Mouse (Mus musculus): ENCODE measurements at regions not wholly inside any gene's neighbourhood (a gene's known extent, or its start where the extent isn't known, plus 50 kb on each side); places are given as distances from the start of the nearest gene placed in this dataset.

DNA sequence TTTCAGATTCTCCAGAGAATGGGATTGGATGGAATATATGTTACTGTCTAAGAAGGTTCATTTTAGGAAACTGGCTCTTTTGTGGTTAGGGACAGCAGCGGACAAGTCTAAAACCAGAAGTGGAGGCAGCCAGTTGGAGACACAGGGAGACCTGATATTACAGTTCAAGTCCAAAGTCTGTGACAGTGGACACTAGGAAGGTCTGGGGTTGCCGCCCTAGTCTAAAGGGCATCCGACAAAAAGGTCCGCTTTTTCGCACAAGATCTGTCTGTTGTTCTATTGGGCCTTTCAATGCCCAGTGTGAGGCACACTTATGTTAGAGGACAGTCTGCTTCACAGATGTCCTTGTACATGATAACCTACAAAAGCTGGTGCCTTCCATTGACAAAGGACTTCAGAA lies 152.9 kb upstream of the Mpped2 start:
- DNase-seq (ENCODE audit: low spot score): no peak

DNA sequence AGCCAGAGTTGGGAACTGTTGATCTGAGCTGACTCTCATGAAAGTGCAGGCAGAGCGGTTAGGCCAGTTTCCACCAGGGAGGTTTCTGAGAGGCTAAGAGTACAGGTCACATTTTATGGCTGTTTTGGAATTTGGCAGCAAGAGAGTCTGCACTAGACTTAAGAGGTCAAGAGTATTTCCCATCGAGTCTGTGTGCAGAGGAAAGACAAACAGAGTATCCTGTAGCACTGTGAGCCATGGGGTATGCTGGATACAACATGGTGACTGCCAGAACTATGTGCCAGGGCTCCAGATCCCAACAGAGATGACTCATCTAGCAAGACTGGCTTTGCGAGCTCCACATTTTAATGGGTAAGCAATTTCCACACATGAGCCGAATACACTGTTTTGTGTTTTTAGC lies 146.0 kb upstream of the Mpped2 start:
- DNase-seq (ENCODE audit: low spot score): peak; percentile 16

- no peak for DNase-seq (ENCODE audit: low spot score)
Observed at GRCm38 (mm10) chr2:106553666-106554065, 139.4 kb upstream of the Mpped2 start.

- no peak for DNase-seq (ENCODE audit: low spot score)
Observed at GRCm38 (mm10) chr2:106561571-106562090, 131.4 kb upstream of the Mpped2 start.

DNA sequence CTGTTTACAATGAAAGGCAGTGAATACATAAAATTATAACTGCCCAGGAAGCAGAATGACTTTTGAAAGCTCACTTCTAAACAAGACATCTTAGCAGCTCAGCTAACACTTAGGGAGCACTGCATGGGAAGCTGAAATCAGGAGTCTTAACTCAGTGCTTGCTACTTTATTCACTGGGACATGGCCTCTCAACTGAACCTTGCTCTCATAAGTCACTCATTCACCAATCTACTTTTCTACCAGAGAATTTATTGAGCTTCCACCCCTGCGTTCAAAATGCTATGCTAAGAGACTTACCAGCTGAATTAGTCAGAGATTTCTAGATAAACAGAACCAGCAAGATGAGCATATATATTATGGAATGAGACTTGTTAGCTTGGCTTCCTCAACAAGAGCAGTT lies 122.8 kb upstream of the Mpped2 start:
- DNase-seq (ENCODE audit: low spot score): no peak

GRCm38 (mm10) chr2:106571346-106571745 lies 121.7 kb upstream of the Mpped2 start:
- no peak for DNase-seq (ENCODE audit: low spot score)

GRCm38 (mm10) chr2:106571913-106572312 lies 121.2 kb upstream of the Mpped2 start:
- DNase-seq (ENCODE audit: low spot score): no peak

DNA sequence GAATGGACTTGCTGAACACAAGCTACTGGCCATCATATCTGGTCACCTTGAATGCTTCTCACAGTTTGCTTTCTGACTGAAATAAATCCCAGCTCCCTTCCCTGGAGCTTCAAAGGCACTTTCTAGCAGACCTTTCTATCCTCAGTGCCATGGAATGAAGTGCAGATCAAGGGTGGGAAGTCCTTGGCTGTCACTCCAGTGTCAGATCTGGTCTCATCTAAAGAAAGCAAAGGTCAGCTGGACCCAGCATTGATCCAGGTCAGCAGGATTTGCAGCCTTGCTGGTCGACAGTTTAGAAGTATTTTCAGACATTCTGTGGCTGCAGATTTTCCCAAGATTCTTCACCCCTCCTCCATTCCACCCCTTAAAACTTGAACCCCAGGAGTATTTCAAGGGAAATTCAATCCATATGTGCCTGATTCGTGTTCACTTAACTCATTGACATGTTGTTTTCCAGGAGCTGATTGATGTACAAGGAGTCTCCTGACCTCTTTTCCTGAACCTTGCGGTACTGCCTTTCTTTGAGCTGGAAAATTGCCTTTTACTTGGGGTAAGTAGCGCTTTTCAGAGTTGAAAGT lies 116.2 kb upstream of the Mpped2 start:
- DNase-seq (ENCODE audit: low spot score): peak; percentile 87

GRCm38 (mm10) chr2:106578062-106578461 lies 115.0 kb upstream of the Mpped2 start:
- peak; percentile 79 for DNase-seq (ENCODE audit: low spot score)

GRCm38 (mm10) chr2:106580663-106581062 lies 112.4 kb upstream of the Mpped2 start:
- DNase-seq (ENCODE audit: low spot score): no peak

GRCm38 (mm10) chr2:106621251-106621650 lies 71.8 kb upstream of the Mpped2 start:
- DNase-seq (ENCODE audit: low spot score): no peak

DNA sequence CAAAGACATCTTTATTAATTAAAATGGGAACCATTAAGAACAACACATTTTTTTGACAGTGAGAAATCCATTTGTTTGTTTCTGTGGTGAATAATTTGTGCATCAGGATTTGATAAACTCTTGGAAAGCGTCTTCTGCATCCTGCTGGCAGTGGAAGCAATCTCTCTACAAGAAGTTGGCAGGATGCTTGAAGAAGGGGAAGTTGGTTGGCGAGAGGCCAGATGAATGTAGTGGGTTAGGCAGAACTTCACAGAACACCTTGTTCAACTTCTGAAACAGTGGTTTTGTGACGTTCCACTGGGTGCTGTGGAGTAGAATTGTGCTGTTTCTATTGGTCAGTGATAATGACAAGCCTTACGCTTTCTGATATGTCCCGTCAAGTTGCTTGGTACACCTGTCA lies 70.7 kb upstream of the Mpped2 start:
- DNase-seq (ENCODE audit: low spot score): no peak

- DNase-seq (ENCODE audit: low spot score): no peak
Observed at GRCm38 (mm10) chr2:106623680-106624079, 69.4 kb upstream of the Mpped2 start.

GRCm38 (mm10) chr2:106631986-106632385 lies 61.1 kb upstream of the Mpped2 start:
- no peak for DNase-seq (ENCODE audit: low spot score)

Measured in embryo, embryonic 10.5 days (tissue).